ENCODE assay signal across 12 mouse cellular contexts in the genomic region with DNA sequence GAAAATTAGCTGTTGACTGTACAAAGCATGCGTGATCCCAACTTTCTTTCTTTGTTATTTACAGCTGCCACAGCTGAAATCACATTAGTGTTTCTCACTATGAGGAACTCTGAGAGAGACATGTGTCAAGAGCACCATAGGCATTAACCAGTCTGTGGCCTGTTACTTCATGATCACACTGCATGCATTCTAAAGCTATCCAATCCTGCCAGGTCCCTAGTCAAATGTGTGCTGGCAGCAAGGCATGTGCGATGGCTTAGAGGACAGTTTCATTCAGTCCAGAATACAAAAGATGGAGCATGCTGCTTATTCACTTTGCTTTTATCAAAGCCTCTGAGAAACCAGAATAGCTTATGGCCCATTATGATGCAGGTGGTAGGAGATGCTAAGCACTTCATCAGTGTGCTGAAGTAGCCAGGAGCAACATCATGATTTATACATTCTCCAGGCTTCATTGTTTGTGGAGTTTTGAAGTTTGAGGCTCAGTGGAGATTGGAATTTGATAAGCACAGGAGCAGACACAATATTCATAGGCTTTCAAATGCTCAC.
"Had no signal": no experiment of that assay in that cellular context is flagged by ENCODE, and none has a peak within 500 bp of the region (broad histone marks: within the 10 kb centered on the region; RNA-seq: fewer than 3 reads in every experiment).

No protein-coding gene starts in this region.

- H3K4me3 ChIP-seq: limb, embryonic 13.5 days; neural tube, embryonic 13.5 days had no signal

- H3K4me1 ChIP-seq: limb, embryonic 13.5 days; neural tube, embryonic 13.5 days had no signal

- DNase-seq: kidney, adult 18-20 months; kidney, postnatal 10 days; left cerebral cortex, postnatal 4 days; lung, adult 18-20 months; retina, postnatal 1 day; right cerebral cortex, postnatal 4 days; spleen, adult 18-20 months; thymus, adult 18-20 months; thymus, postnatal 25 days had no signal

- H3K9me3 ChIP-seq: limb, embryonic 13.5 days; neural tube, embryonic 13.5 days had no signal

- H3K36me3 ChIP-seq: limb, embryonic 13.5 days; neural tube, embryonic 13.5 days had no signal

- H3K27me3 ChIP-seq: limb, embryonic 13.5 days; neural tube, embryonic 13.5 days had no signal

- H3K9ac ChIP-seq: limb, embryonic 13.5 days; liver, embryonic 14.5 days; neural tube, embryonic 13.5 days had no signal

- H3K4me2 ChIP-seq: limb, embryonic 13.5 days; neural tube, embryonic 13.5 days had no signal

- H3K27ac ChIP-seq: limb, embryonic 13.5 days; liver, embryonic 14.5 days; neural tube, embryonic 13.5 days had no signal
